Mouse (Mus musculus): Measurements from ENCODE around the gene Gm17467. TPM values are rescaled to one million over a fixed set of nuclear protein-coding genes. Genes with fewer than 3 reads are reported as not detected.

Gene Gm17467
- not detected for polyA plus RNA-seq (2017; shearing (Covaris generic))

DNA sequence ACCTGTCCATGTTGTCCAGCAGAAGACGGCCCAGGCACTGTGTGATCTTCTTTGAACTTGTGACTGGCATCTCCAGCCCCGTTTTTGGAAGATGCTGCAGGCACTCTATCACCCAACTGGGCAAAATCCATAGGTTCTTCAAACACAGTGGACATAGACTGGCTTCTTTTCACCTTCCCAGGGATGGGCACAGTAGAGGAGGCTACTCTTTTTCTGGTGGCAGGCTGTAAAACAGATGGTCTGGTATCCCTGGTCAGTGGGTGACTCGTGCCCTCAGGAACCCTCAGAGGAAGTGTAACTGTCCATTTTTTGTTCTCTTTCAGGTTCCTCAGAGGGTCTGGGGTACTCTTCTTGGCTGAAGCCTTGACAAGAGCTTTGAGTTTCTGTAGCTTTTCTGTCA is at the start of gene Gm17467:
Gene Gm17467, minus strand, starts transcription at position 101 of the 400 bp plus-strand sequence.

Other genes starting within 250 kb of the Gm17467 start
- gene Cldn34c2, start 123.1 kb downstream of the Gm17467 start, polyA plus RNA-seq (2017; shearing (Covaris generic)), result not detected
- gene Cldn34c3, start 88.9 kb upstream of the Gm17467 start, polyA plus RNA-seq (2017; shearing (Covaris generic)), result not detected

Measured in effector memory CD4-positive, alpha-beta T cell, adult 5 months (primary cell).